Mouse (Mus musculus) olfactory bulb, adult 2 months (tissue): ENCODE results near the gene Cactin.

Experiments used
- CTCF ChIP-seq: fragments of 200-500 bp; IDR thresholded peaks from 2 replicates; pipeline ENCODE4 v1.5.1; 2012; ENCODE audit warnings: low read depth, mild to moderate bottlenecking, low read length, moderate library complexity; ENCODE audit not compliant: insufficient read depth
- POLR2A ChIP-seq: fragments of 200-500 bp; IDR thresholded peaks from 2 replicates; pipeline ENCODE4 v1.6.1; 2012; ENCODE audit warnings: mild to moderate bottlenecking, low read depth, low read length, moderate library complexity; ENCODE audit not compliant: insufficient read depth

GRCm38 (mm10) chr10:81358841-81359240, 37.9 kb downstream of the Cactin start:
- TF ChIP-seq CTCF (no peak), POLR2A (no peak)
